Mouse (Mus musculus): ENCODE results near the gene Abhd12b.

The Abhd12b gene

DNA sequence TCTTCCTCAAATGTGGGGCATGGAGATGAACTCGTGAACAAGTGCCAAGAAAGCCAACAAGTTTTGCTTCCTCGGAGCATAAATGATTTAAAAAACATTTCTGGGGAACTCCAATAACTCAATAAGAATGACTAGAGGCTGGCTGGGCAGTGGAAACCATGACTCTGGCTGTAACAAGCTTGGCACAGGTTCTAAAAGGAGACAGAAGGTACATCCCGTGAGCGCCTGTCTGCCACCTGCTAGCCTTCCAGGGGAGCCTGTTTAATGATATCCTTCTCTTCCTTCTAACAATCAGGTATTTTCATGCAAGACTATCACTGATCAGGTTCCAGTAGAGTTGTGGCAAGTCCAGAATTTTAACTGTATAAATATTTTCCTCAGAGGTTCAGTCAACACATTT is 58.6 kb downstream of the Abhd12b start:
- DNase-seq = peak; percentile 8

DNA sequence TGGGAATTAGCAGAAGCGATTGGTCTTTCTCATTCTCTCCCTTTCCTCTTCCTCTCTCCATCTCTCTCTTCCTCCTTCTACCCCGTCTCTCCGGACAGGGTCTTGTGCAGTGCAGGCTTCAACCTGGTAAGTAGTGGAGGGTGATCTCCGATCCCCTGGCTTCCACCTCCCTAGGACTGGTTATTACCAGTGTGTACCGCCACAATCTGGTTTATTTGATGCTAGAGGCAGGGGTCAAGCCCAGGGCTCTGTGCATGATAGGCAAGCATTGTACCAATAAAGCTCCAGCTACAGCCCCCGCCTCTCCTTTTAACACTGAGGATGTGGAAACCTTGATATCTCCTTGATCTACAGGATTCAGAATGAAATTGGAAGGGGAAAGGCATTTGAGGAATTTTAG is 59.7 kb downstream of the Abhd12b start:
- no peak for DNase-seq

DNA sequence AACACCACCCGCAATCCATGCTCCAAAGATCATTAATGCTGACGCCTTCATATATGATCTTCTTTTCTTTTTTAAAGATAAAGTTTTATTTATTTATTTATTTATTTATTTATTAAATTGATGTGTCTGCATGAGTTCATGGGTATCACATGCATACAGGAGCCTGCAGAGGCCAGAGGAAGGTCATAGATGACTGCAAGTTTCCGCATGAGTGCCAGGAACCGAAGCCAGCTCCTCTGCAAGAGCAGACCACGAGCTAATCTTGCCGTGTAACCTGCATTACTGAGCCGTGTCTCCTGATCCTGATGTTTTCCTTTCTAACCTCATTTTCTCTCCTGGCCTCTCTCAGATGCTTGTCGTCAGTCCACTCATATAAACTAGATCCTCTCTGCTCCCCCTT is 60.3 kb downstream of the Abhd12b start:
- DNase-seq = no peak

DNA sequence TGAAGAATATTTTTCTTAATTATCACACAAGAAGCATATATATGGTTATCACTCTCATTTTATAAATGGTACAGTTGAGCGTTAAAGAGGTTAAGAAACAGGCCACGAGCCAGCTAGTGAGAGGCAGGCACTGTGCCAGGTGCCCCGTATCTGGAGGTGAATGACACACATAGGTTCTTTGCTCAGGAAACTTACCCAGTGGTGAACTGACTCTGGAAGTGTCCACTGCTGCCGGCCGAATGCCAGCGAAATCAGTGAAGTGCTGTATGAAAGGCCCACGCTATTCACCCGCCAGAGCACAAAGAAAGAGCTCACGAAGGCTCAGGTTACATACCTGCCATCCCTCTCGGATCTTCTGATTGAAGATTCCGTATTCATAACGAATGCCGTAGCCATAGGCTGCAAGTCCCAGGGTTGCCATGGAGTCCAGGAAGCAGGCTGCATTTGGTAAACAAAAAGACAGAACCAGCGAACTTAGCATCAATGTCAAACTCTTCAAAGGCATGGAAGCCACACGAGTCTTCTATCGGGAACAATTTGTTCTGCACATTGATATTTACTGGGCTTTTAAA is 62.4 kb downstream of the Abhd12b start:
- no peak for DNase-seq

DNA sequence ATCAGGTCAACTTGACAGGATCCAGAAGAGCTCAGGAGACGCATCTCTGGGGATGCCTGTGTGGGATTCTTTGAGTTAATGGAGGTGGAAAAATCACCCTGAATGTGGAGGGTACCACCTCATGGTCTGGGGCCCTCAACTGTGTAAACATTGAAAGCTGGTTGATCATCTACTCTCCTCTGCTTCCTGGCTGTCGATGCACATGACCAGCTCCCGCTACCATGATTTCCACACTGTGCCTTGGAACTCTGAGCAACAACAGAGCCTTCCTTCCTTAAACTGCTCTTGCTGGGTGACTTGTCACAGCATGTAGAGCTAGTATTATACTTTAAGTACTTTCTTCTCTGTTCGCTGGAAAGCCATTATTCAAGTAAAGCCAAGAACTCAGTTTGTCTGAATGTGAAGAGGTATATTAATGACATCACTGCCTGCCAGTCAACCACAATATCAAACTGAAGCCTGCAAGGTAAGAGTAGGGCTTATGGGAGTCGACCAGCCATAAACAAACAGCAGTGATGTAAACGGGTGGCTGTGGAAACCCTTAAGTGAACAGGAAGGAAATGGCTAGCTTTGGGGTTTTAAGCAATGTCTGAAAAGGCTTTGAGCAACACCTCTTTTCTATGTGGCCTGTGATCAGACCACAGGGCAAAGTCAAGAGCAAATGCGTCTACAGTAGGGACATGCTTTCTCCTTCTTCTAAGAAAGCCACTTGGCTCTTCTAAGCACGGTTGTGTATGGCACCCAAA is 65.0 kb downstream of the Abhd12b start:
- no peak for DNase-seq

DNA sequence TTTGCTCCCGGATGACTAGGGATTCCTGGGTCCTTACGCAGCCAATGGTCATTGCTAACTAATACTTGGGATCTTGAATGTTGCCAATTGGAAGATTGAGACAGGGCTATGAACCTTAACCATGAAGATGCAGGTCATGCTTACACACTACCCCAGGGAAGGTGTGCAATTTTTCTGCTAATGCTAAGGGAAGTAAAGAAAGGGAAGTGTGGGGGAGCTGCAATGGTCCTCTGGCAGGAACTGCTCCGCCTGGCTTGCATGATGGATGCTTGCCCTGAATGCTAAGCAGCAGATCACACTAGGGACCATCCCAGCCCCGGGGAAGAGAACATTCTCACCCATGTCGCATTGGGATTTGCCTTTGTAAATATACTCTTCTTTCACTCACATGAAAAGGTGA is 67.5 kb downstream of the Abhd12b start:
- no peak for DNase-seq

DNA sequence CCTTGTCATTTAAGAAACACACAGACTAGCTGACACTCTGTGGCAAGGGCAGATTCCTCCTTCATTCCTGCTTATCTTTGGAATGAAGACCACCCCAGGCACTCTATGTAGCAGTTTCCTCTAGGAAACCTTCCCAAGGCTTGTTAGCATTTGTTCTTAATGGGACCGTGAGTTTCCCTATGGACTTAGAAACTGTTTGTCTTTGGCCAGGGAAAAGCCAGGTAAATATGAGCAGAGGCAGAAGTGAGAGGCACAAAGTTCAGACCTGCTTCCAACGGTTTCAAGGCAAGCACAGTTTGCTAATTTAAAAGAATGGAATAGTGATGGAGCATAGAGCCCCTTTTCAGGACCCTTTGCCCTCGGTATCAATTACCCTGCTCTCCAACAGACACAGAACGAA is 69.4 kb downstream of the Abhd12b start:
- DNase-seq = no peak

DNA sequence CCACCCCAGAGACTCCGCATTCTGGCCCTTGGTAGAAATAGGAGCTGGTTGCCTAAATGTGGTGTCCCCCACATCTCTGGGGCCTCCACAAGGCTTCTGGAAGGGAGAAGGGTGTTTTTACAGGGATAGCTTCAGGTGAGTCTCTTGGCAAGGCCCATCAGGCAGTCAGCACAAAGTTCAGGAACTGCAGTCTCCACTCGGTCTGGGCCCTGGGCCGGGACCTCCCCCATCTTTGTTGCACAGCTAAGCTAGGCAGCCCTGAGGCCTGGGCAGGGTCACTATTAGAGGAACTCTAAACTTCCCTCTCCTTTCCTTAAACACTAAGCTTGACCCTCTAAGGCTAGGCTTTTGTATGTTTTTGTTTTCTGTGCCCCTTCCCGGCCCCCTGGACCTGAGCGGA is 72.7 kb downstream of the Abhd12b start:
- no peak for DNase-seq

DNA sequence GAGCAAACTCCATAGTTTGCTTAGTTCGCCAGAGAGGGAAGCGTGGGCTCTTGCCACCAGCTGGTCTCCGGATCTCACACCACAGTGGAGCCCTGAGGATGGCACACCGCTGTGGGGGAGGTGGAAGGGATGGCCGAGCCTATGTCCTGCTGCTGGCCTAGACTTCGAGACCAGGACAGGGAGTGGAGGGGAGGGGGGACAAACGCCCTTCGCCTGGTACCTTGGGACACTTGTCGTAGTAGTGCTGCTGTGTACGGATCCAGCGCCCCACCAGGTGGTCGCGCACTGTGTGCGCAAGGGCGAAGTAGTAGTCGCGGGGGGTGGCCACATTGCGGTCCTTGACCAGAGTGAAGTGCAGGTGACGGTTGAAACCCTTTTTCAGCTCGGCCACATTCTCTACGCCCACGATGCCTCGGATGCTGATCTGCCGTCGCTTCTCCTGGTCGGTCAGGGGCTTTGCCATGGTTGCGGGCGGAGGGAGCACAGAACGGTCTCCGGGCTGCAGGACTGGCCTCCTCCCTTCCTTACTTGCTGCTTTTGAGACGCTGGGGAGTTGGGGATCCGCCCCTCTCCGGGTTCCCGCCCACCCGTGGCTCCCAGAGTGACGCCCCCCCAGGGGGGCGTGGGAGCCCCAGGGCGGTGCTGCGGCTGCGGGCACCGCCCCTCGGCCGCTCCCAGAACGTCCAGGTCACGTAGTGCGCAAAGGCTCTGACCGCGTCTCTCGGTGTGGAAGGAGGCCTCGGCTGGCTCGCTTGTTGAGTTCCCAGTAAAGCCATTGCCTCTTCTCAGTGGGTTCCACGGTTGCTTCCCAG is 73.4 kb downstream of the Abhd12b start:
- DNase-seq = no peak

DNA sequence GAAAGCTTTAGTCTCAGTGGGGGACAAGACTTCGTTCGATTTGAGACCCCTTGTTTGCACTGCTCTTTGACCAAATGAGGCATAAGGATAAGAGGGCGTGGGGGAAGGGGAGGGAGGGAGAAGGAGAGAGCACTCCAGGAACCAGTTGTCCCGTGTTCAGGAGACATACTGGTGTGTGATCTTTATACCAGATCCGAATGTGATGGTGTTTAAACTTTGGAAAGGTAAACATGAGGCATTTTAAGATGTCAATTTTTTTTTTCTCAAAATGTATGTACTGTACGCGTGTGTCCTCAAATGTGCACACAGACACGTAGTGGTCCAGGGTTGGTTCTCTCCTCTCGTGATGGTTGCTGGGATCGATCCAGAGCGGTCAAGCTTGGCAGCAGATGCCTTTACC is 74.2 kb downstream of the Abhd12b start:
- DNase-seq = no peak

DNA sequence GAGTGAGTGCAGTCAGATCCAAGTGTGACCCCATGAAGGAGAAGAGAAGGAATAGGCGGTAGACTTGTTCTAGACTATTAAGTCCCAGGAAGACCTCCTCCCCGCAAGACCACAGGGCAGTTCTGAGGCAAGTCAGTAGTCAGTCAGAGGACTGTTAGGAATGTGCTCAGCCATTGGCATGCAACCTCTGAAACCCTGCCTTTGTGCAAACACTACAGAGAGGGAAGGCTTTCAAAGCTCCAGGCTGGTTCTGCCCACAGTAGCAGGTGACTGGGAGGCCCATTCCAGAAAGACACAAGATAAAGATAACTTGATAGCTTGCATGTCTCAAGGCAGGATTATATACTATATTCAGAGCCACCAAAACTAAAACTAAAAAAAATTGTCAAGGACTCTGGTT is 77.4 kb downstream of the Abhd12b start, which contains the start of gene Pygl:
Pygl (minus strand) TSS at position 195 of the 400 bp plus-strand sequence.
- DNase-seq = no peak

DNA sequence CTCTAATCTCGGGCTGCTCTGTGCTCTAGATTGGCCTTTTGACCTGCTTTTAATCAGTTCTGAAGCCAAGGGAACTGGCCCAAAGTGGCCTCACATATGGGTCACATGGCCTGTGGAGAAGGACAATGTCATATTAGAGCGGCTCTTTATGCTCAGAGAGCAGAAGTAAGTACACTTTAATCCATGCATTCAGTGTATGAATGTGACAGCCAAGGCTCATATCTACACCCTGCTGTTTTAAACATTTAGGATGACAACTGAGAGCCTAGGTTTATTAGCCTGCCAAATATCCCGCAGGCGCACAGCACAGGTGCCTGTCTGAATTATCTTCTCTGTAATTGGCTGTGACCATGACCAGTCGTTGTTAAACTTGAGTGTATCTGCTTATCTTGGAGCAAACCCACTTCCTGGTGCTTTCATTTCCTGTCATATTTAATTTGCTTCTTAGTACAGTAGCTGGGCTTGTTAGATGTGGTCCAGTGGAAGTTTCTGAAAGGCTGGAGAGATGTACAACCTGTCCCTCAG is 78.1 kb downstream of the Abhd12b start:
- DNase-seq = no peak

All from cerebellum, adult 8-10 months (tissue).